Mouse (Mus musculus) megakaryocyte, embryonic 14.5 days (primary cell): Measurements from ENCODE around the gene Mapkapk2. TPM values are rescaled to one million over a fixed set of nuclear protein-coding genes. Genes with fewer than 3 reads are reported as not detected.
"Not testable (repeated sequence)": the region's sequence is repeated elsewhere in the genome, so short reads cannot be mapped to it uniquely, and the experiment has no call there.

Source experiments
- H3K27me3 ChIP-seq: replicated peaks from 2 replicates; pipeline ENCODE3; 2012; ENCODE audit warnings: inconsistent platforms
- H3K36me3 ChIP-seq: replicated peaks from 2 replicates; pipeline ENCODE3; 2012; ENCODE audit warnings: low read length, inconsistent platforms, mixed read lengths
- H3K4me1 ChIP-seq: 2 replicates; pipeline ENCODE4 v1.6.1; 2012; ENCODE audit warnings: inconsistent platforms
- H3K4me3 ChIP-seq: replicated peaks from 2 replicates; pipeline ENCODE3; 2012; ENCODE audit warnings: moderate library complexity, mild to moderate bottlenecking, inconsistent platforms
- H3K9me3 ChIP-seq: 2 replicates; pipeline ENCODE4 v1.6.1; 2012; ENCODE audit warnings: inconsistent platforms
- FLI1 ChIP-seq: IDR thresholded peaks from 2 replicates; pipeline ENCODE4 v1.6.1; 2012; ENCODE audit warnings: low read length, inconsistent platforms, mixed read lengths
- GATA1 ChIP-seq: IDR thresholded peaks from 3 replicates; pipeline ENCODE4 v1.6.1; 2012; ENCODE audit warnings: mixed read lengths, low read length, inconsistent platforms, borderline replicate concordance
- polyA plus RNA-seq: library from polyadenylated mRNA; stranded (reverse); fragments of >175 nt; gene quantifications from 2 replicates; pipeline ENCODE4 v1.2.3, GENCODE M21; 2012; ENCODE audit warnings: low replicate concordance; ENCODE audit not compliant: insufficient read depth

The Mapkapk2 gene
- polyA plus RNA-seq, 1 experiment, result 178 TPM

DNA sequence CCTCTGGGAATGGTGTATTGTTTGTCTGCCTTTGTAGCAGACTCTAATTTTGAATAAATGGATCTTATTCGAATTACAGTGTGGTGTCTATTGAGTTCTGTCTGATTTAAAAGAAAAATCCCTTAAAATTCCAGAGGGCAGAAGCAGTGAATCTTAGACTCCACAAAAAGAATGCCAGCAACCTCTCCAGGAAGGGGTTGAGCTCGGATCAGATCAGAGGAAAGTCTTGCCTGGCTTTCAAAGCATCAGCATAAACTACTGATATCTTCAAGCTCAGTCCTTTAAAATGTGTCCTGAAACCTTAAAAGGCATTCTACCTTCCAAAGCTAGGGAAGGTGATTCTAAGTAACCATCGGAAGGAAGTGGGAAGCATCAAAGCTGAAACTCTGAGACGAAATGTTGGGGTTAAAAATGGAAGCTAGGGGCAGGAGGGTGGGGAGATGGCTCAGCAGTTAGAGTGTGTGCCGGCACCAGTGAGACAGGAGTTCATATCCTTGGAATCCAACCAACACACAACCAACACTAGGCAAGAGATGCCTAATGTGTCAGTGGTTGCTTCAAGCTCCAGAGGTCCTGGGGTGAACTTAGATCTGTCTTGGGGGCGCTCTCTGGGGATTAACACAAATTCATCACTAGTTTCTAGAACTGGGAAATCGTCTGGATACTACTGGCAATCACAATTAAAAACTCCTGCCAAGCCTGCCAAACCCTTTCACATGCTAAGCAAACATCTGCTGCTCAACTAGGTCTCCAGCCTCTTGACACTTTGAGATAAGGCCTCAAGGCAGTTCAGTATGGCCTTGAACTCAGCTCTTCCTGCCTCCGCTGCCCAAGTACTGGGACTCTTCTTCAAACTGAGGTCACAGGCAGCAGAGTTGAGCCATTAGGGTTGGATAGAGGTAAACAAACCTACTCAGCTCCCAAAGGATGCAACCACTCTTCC is 72.5 kb downstream of the Mapkapk2 start:
- Histone ChIP-seq H3K27me3 (no peaks in the 10 kb centered on the region), H3K9me3 (no peaks in the 10 kb centered on the region), H3K36me3 (no peaks in the 10 kb centered on the region), H3K4me3 (peak overlapping the region; percentile 64), H3K4me1 (peaks cover 93% of the 10 kb centered on the region)
- TF ChIP-seq FLI1 (no peak), GATA1 (no peak)

DNA sequence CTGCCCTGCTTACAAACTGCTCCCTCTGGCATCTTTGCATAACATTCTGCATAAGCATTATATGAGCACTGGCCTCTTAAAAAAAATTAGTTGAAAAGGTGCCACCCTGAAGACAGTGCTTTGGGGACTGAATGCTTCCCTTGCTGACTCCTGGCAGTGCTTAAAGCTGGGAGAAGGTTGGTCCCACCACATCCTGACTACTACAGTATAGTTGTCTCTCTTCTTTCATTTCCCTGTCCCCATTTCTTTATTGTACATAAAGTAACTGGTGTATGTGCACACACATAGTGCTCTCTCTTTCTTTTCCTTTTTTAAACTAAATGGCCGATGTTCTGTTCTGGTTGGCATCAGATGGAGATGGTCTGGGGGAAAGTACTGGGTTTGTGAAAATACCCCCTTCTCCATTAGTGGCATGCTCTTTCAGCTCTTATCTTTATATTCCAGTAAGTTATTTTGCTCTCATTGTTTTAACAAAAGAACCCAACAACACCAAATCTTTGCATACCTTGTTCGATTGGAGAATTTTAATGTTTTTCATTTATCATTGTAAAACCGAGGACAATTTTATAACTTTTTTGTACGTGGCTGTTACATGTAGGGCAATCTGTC is 74.3 kb downstream of the Mapkapk2 start:
- not testable (repeated sequence) for H3K4me3 ChIP-seq, H3K9me3 ChIP-seq, H3K36me3 ChIP-seq, H3K27me3 ChIP-seq
- peaks cover 93% of the 10 kb centered on the region for H3K4me1 ChIP-seq

DNA sequence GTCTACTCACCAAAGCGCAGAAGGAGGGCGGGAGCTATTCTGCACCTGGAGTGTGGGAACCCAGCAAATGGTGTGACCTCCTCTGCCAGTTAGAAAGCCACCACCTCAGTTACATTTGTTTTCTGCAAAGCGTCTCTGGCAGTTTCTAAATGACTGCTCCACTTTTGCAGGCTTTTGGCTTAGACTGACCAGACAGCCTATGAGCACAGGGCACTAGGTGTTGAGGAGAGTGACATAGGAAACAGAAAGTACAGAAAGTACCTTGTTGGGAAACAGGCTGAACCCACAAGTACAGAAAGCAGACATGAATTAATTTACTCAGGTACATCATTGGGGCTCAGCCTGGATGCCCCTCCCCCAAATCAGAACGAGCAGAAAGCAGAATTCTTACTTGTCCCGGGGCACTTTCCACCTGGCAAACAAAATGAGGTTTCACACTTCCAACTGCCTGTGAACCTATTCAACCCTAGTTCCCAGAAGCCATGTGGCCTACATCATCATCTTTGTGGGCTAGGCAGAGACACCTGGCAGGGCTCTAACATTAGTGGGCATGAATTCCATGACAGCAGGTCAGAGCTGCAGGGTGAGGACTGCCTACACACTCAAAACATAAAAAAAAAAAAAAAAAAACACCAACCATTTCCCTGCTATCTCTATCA is 74.9 kb downstream of the Mapkapk2 start:
- Histone ChIP-seq H3K4me1 (peaks cover 92% of the 10 kb centered on the region), H3K9me3 (no peaks in the 10 kb centered on the region), H3K36me3 (no peaks in the 10 kb centered on the region), H3K27me3 (peaks cover 2% of the 10 kb centered on the region), H3K4me3 (no peak overlapping the region)
- TF ChIP-seq FLI1 (no peak), GATA1 (no peak)

DNA sequence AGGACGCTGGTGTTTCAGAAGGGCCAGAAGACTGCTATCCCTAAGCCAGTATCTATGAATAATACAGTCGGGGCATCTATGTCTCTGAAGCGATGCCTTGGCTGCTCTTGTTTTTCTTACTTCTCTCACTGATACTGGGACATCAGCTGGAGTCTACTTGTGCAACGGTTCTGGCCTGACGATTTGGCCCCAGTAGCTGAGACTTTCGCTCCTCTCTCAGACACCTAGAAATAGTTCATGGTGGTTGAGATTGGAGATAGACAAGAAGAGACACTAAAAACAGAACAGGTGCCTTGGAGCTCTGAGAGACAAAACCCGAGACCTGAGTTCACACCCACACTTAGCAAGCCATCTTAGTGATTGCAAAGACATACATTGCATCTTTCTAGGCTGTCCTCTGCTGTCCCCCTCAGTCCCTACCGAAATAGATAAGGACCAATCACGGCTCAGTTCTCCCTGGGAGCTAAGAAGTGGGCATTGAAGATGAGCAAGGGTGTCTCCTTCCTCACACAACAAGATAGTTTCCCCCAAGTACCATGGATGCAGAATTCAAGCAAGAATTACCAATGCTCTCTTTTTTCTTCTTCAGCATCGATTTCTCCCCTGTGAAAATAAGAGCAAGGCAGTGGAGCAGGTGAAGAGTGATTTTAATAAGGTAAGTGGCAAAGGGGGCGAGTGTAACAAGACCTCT is 75.6 kb downstream of the Mapkapk2 start:
- Histone ChIP-seq H3K36me3 (no peaks in the 10 kb centered on the region), H3K4me1 (peaks cover 94% of the 10 kb centered on the region), H3K27me3 (peaks cover 2% of the 10 kb centered on the region), H3K9me3 (no peaks in the 10 kb centered on the region), H3K4me3 (no peak overlapping the region)
- TF ChIP-seq GATA1 (no peak), FLI1 (no peak)

DNA sequence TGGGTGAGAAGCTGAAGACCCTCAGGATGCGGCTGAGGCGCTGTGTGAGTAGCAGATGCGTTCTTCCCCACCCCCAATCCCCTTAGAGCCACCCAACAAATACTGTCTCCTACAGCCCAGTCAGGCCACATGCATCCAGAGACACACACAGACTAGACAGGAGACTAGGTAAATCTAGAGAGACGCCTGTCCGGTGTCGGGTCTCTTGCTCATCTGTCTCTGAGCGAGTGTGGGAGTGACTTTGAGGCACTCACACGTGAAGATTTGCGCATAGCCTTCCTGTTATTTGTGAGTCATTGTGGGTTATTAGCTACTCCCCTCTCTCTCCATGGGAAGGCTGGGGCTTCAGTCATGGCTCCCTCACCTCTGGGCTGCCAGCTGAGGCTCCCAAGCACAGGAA is 76.2 kb downstream of the Mapkapk2 start:
- no peak for TF ChIP-seq GATA1
- TF ChIP-seq FLI1, result no peak
- Histone ChIP-seq H3K4me1 (peaks cover 91% of the 10 kb centered on the region), H3K27me3 (peaks cover 2% of the 10 kb centered on the region), H3K9me3 (no peaks in the 10 kb centered on the region), H3K4me3 (peak overlapping the region; percentile 77), H3K36me3 (no peaks in the 10 kb centered on the region)

DNA sequence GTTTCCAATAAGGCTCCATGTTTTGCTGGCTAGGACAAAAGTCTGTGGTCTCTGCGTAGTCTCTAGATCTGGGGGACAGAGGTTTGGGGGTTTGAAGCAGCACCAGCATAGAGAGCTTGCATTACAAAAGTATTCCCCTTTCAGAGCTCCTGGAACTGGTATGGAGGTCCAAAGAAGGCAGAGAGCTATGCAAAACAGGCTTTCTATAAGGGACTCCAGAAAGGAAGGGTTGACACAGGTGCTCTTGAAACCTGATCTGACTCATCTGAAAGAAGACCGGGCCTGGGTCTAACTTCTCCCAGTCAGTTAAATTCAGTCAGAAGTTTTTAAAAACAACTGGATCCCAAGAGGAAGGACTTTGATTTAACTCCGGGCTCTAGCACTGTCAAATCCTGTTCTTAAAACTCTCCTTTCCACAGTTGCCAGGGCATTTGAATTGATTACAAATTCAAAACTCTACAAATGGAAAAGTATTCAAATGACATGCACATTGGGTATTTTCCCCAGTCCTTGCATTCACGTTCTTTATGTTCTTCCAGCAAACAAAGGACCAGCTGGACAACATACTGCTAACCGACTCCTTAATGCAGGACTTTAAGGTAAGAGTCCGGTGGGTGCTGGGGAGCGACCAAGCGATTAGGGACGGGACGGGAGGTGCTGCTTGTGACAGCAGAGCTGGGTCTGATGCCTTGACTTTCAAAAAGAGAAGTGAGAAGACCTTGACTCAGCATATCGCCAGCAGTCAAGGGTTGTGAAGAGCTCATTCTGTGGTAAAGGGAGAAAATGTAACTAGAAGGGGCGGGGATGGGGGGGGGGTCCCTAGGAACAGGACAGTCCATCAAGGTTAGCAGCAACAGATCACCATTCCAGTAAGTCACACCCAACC is 77.0 kb downstream of the Mapkapk2 start:
- Histone ChIP-seq H3K27me3 (peaks cover 2% of the 10 kb centered on the region), H3K9me3 (no peaks in the 10 kb centered on the region), H3K36me3 (no peaks in the 10 kb centered on the region), H3K4me1 (peaks cover 86% of the 10 kb centered on the region), H3K4me3 (peak overlapping the region; percentile 77)
- no peak for TF ChIP-seq FLI1
- no peak for TF ChIP-seq GATA1

DNA sequence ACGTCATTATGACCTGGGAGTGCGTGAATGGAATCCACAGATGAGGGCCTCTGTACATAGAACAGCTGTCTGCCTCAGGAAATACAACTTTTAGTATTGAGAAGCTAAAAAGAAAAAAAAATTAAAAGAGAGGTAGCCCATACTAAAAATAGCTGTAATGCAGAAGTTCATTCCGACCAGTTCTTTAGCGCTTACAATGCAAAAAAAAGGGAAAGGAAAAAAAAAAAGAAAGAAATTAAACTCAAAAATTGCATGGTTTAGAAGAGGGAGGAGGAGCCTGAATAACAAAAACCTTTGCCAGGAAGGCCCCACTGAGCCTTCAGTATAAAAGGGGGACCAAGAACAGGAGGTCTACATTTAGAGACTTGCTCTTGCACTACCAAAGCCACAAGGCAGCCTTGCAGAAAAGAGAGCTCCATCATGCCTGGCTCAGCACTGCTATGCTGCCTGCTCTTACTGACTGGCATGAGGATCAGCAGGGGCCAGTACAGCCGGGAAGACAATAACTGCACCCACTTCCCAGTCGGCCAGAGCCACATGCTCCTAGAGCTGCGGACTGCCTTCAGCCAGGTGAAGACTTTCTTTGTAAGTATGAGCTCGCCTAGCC is 78.0 kb downstream of the Mapkapk2 start, which contains the start of gene Il10:
TSS of gene Il10 (plus strand) at position 354 of the 607 bp plus-strand sequence.
- Histone ChIP-seq H3K36me3 (no peaks in the 10 kb centered on the region), H3K27me3 (peaks cover 2% of the 10 kb centered on the region), H3K4me1 (peaks cover 75% of the 10 kb centered on the region), H3K9me3 (no peaks in the 10 kb centered on the region), H3K4me3 (peak within 1 kb of the TSS; percentile 25)
- no peak for TF ChIP-seq FLI1
- no peak for TF ChIP-seq GATA1

DNA sequence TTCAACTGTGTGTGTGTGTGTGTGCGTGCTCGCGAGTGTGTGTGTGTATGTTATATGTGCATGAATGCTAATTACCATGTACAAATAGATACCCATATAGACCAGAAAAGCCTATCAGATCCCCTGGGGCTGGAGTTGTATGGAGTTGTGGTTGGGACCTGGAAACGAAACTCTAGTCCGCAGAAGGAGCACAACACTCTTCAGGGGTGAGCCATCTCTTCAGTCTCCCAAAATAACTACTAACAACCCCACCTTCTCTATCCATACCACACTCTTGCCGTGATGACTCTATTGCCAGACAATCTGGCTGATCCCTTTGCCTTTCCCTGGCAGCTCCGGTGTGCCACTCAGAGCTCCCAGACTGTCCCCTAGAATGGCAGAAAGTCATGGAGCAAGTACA is 81.7 kb downstream of the Mapkapk2 start:
- Histone ChIP-seq H3K9me3 (no peaks in the 10 kb centered on the region), H3K4me3 (no peak overlapping the region), H3K4me1 (peaks cover 49% of the 10 kb centered on the region), H3K27me3 (peaks cover 2% of the 10 kb centered on the region), H3K36me3 (no peaks in the 10 kb centered on the region)
- TF ChIP-seq FLI1 (no peak), GATA1 (no peak)
